Mouse (Mus musculus) midbrain, embryonic 10.5 days (tissue): ENCODE data around the gene Adk. TPM values are rescaled to one million over a fixed set of nuclear protein-coding genes. Genes with fewer than 3 reads are reported as not detected.

Experiments
- DNase-seq: peaks from one replicate; pipeline ENCODE4 v3.0.0-alpha.2; 2017; ENCODE audit warnings: low spot score
- H3K27ac ChIP-seq: fragments of 300-500 bp; sonication (generic); replicated peaks from 2 replicates; pipeline ENCODE4 v1.5.1; 2016; ENCODE audit warnings: mild to moderate bottlenecking
- H3K27me3 ChIP-seq: fragments of 300-500 bp; sonication (generic); 2 replicates; pipeline ENCODE4 v1.6.1; 2016; ENCODE audit warnings: low read depth, mild to moderate bottlenecking; ENCODE audit not compliant: poor library complexity, severe bottlenecking
- H3K36me3 ChIP-seq: fragments of 300-500 bp; sonication (generic); 2 replicates; pipeline ENCODE4 v1.6.1; 2016; ENCODE audit warnings: mild to moderate bottlenecking, moderate library complexity
- H3K4me1 ChIP-seq: fragments of 300-500 bp; sonication (generic); 2 replicates; pipeline ENCODE4 v1.6.1; 2016
- H3K4me3 ChIP-seq: fragments of 300-500 bp; sonication (generic); 2 replicates; pipeline ENCODE4 v1.5.1; 2016; ENCODE audit warnings: mild to moderate bottlenecking, moderate library complexity
- H3K9me3 ChIP-seq: fragments of 300-500 bp; sonication (generic); replicated peaks from 2 replicates; pipeline ENCODE4 v1.6.1; 2016; ENCODE audit warnings: mild to moderate bottlenecking
- WGBS: fragments of 180-500 bp; shearing (Covaris S2); methylation state at CpG from one replicate; pipeline ENCODE4 v1.1.7; 2016; 5-methylcytosine and 5-hydroxymethylcytosine counted together
- polyA plus RNA-seq: library from polyadenylated mRNA; unstranded; fragments of >200 nt; fragmentation: Nextera tagmentation; extraction: Ambion mirVana; gene quantifications from 2 replicates; pipeline ENCODE4 v1.2.1, GENCODE M21; 2016

Adk gene
- polyA plus RNA-seq, 1 experiment from 2014 or later, result 153 TPM

DNA sequence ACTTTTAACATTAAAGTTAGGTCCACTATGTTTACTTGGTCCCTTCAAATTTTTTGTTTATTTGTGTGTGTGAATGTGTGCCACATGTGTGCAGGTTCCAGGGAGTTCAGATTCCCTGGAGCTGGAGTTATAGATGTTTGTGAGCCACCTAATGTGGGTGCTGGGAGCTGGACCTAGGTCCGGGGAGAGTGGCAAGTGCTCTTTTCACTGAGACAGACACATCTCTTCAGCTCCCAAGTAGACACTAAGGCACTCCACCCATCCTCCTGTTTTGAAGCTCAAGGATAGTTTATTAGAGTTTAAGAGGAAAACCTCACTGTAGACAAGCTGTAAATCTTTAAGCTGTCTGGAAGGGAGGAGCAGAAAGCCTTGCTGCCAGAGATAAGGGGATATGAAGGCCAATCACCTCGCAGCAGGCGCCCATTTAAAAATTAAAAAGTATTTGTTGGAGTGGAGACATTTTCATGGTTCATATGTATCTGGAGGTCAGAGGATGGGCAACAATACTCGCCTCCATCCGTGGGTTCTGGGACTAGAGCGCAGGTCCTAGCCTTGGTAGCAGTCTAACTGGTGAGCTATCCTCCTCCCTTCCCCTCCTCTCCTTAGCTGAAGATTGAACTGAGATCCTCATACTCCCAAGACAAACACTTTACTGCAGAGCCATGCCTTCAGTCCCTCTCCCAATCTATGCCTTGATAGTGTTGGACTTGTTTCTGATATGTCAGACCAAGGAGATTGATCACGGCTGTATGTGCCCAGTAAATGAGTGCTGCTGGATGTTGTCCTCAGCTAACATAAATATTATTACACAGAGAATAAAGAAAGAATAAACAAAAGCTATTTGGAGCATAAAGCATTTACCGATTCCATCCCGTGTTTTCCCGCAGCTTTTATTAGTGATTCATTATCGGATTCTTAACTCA, 22.3 kb downstream of the Adk start:
- H3K27me3 ChIP-seq, result no peaks in the 10 kb centered on the region
- no peaks in the 10 kb centered on the region for H3K36me3 ChIP-seq
- H3K4me3 ChIP-seq, result peak overlapping the region; percentile 74
- no peaks in the 10 kb centered on the region for H3K9me3 ChIP-seq
- 71% methylated on average over 11 of the region's 11 CpGs for WGBS
- no peak overlapping the region for H3K27ac ChIP-seq
- peaks cover 13% of the 10 kb centered on the region for H3K4me1 ChIP-seq
- no peak for DNase-seq

DNA sequence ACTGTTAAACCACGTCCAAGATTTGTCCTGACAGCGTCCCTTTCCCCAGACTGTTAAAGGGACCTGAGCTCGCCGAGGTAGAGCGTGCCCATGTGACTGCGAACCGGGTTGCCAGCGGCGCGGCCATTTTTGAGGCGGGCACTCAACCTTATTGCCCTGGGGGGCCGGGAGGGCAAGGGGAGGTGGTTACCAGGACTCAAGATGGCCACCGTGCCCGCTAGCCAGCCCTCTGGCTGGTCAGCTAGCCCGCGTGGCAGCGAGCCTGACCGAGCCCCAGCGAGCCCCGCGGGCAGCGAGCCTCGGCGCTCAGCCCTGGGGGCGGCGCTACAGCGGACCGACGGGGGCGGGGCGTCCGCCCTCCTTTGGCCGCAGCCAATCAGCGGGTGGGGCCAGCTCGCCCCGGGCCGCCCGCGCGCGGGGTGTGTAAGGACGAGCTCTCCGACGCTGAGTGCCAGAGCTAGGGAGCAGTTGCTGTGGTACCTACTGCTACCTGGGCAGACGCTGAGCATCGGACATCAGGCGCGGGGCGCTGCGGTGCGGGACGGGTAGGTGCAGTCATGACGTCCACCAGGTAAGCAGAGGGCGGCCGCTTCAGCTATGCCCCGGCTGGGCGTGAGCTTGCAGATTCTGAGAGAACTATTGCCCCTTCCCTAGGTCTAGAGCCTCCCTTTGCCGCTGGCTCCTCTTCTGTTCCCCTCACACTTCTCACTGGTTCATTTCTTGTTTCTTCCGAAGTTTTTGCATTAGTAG, 23.6 kb downstream of the Adk start:
- peak overlapping the region; percentile 86 for H3K27ac ChIP-seq

GRCm38 (mm10) chr14:21076501-21077194, 24.3 kb downstream of the Adk start:
- no peaks in the 10 kb centered on the region for H3K9me3 ChIP-seq
- H3K27ac ChIP-seq, result peak overlapping the region; percentile 86
- DNase-seq, result no peak
- H3K36me3 ChIP-seq, result no peaks in the 10 kb centered on the region
- peaks cover 13% of the 10 kb centered on the region for H3K4me1 ChIP-seq
- H3K27me3 ChIP-seq, result no peaks in the 10 kb centered on the region
- H3K4me3 ChIP-seq, result peak overlapping the region; percentile 74
- WGBS, result 54% methylated on average over 7 of the region's 7 CpGs

More for the DNA sequence above, 23.6 kb downstream of the Adk start:
- Histone ChIP-seq H3K36me3 (no peaks in the 10 kb centered on the region), H3K27me3 (no peaks in the 10 kb centered on the region), H3K9me3 (no peaks in the 10 kb centered on the region), H3K4me1 (peaks cover 13% of the 10 kb centered on the region), H3K4me3 (peak overlapping the region; percentile 74)
- WGBS, result under 1% methylated on average over 59 of the region's 59 CpGs
- peak; percentile 89 for DNase-seq

DNA sequence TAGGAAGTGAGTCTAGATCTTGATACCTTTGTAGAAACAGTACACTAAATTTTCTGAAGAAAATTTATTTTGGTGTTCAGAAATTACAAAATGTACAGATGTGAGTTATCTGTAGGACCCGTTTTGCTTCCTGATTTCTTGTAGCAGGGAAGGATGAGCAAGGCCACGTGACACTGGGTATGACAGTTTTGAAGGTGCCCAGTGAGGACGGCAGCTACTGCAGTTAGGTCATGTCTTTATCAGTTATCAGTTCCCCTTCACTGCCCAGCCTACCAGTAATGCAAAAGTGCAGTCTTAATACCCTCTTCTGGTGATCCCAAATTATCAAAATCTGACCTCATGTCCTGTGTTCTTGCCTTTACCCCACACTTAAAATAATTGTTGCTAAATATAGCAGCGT, 25.6 kb downstream of the Adk start:
- no peaks in the 10 kb centered on the region for H3K36me3 ChIP-seq
- no peaks in the 10 kb centered on the region for H3K27me3 ChIP-seq
- no peaks in the 10 kb centered on the region for H3K9me3 ChIP-seq
- H3K4me3 ChIP-seq, result no peak overlapping the region
- H3K4me1 ChIP-seq, result peaks cover 13% of the 10 kb centered on the region
- no peak for DNase-seq
- WGBS, result 85% methylated on average over 4 of the region's 4 CpGs
- H3K27ac ChIP-seq, result no peak overlapping the region

DNA sequence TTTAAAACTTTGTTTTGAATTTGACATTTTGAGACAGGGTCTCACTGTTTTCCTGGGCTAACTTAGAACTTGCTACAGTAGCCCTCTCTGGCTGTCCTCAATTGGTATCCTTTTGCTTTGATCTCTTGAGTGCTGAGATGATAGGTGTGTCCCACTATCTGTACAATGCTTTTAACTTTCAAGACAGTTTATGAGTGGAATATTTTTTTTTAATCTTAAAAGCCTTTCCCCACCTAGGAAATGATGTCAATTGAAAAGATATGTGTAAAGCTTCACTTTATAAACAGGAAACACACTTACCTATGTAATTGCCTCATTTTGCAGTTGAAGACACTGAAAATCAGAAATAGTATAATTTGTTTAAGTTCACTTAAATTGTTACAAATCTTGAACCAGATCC, 26.1 kb downstream of the Adk start:
- Histone ChIP-seq H3K27ac (no peak overlapping the region), H3K4me1 (peaks cover 13% of the 10 kb centered on the region), H3K9me3 (no peaks in the 10 kb centered on the region), H3K27me3 (no peaks in the 10 kb centered on the region), H3K36me3 (no peaks in the 10 kb centered on the region), H3K4me3 (no peak overlapping the region)
- no peak for DNase-seq

GRCm38 (mm10) chr14:21082823-21083222, 30.4 kb downstream of the Adk start:
- Histone ChIP-seq H3K27me3 (no peaks in the 10 kb centered on the region), H3K9me3 (no peaks in the 10 kb centered on the region), H3K36me3 (no peaks in the 10 kb centered on the region), H3K4me3 (no peak overlapping the region), H3K27ac (no peak overlapping the region), H3K4me1 (0 out of 2 replicates have a peak, but pooled peaks cover 2% of the 10 kb centered on the region)
- 36% methylated on average over 1 of the region's 1 CpGs for WGBS
- DNase-seq, result no peak

GRCm38 (mm10) chr14:21085666-21086065, 33.3 kb downstream of the Adk start:
- 0 out of 2 replicates have a peak, but pooled peaks cover 2% of the 10 kb centered on the region for H3K4me1 ChIP-seq
- WGBS, result 88% methylated on average over 5 of the region's 5 CpGs
- no peaks in the 10 kb centered on the region for H3K27me3 ChIP-seq
- H3K9me3 ChIP-seq, result no peaks in the 10 kb centered on the region
- no peak overlapping the region for H3K27ac ChIP-seq
- H3K36me3 ChIP-seq, result no peaks in the 10 kb centered on the region
- DNase-seq, result no peak
- H3K4me3 ChIP-seq, result no peak overlapping the region

GRCm38 (mm10) chr14:21086106-21086505, 33.7 kb downstream of the Adk start:
- 76% methylated on average over 2 of the region's 2 CpGs for WGBS
- H3K27ac ChIP-seq, result no peak overlapping the region
- DNase-seq, result no peak
- no peaks in the 10 kb centered on the region for H3K9me3 ChIP-seq
- H3K4me3 ChIP-seq, result no peak overlapping the region
- H3K4me1 ChIP-seq, result 0 out of 2 replicates have a peak, but pooled peaks cover 2% of the 10 kb centered on the region
- no peaks in the 10 kb centered on the region for H3K27me3 ChIP-seq
- no peaks in the 10 kb centered on the region for H3K36me3 ChIP-seq

GRCm38 (mm10) chr14:21086827-21087351, 34.5 kb downstream of the Adk start:
- H3K27ac ChIP-seq, result no peak overlapping the region
- H3K9me3 ChIP-seq, result no peaks in the 10 kb centered on the region
- 58% methylated on average over 7 of the region's 7 CpGs for WGBS
- no peak overlapping the region for H3K4me3 ChIP-seq
- no peaks in the 10 kb centered on the region for H3K27me3 ChIP-seq
- 0 out of 2 replicates have a peak, but pooled peaks cover 2% of the 10 kb centered on the region for H3K4me1 ChIP-seq
- no peak for DNase-seq
- H3K36me3 ChIP-seq, result peaks cover under 1% of the 10 kb centered on the region

GRCm38 (mm10) chr14:21087390-21088060, 35.2 kb downstream of the Adk start:
- DNase-seq, result no peak
- Histone ChIP-seq H3K9me3 (no peaks in the 10 kb centered on the region), H3K4me1 (0 out of 2 replicates have a peak, but pooled peaks cover 2% of the 10 kb centered on the region), H3K27me3 (no peaks in the 10 kb centered on the region), H3K4me3 (no peak overlapping the region), H3K36me3 (peaks cover 7% of the 10 kb centered on the region), H3K27ac (no peak overlapping the region)
- 79% methylated on average over 4 of the region's 4 CpGs for WGBS

GRCm38 (mm10) chr14:21088731-21089130, 36.4 kb downstream of the Adk start:
- 0 out of 2 replicates have a peak, but pooled peaks cover 2% of the 10 kb centered on the region for H3K4me1 ChIP-seq
- H3K9me3 ChIP-seq, result no peaks in the 10 kb centered on the region
- H3K27ac ChIP-seq, result no peak overlapping the region
- no peak for DNase-seq
- peaks cover 16% of the 10 kb centered on the region for H3K36me3 ChIP-seq
- no peaks in the 10 kb centered on the region for H3K27me3 ChIP-seq
- WGBS, result 40% methylated on average over 3 of the region's 3 CpGs
- H3K4me3 ChIP-seq, result no peak overlapping the region

GRCm38 (mm10) chr14:21090400-21090799, 38.0 kb downstream of the Adk start:
- H3K4me1 ChIP-seq, result 0 out of 2 replicates have a peak, but pooled peaks cover 2% of the 10 kb centered on the region
- no peak overlapping the region for H3K27ac ChIP-seq
- H3K4me3 ChIP-seq, result no peak overlapping the region
- WGBS, result 87% methylated on average over 3 of the region's 3 CpGs
- H3K27me3 ChIP-seq, result no peaks in the 10 kb centered on the region
- peaks cover 16% of the 10 kb centered on the region for H3K36me3 ChIP-seq
- no peaks in the 10 kb centered on the region for H3K9me3 ChIP-seq
- DNase-seq, result no peak
